Mouse (Mus musculus) monocyte, adult 5-6 weeks (primary cell): ENCODE data around the gene Uspl1. TPM values are rescaled to one million over a fixed set of nuclear protein-coding genes. Genes with fewer than 3 reads are reported as not detected.
A peak's percentile ranks its signal among the peaks of the same experiment; 100 is the strongest.
"Not testable (repeated sequence)": the region's sequence is repeated elsewhere in the genome, so short reads cannot be mapped to it uniquely, and the experiment has no call there.

ENCODE experiments used
- ATAC-seq: fragments of 153-309, 156-312 bp; replicated peaks from 2 replicates; pipeline ENCODE4 v1.8.0; 2017; ENCODE audit warnings: mild to moderate bottlenecking; ENCODE audit not compliant: low TSS enrichment, insufficient number of reproducible peaks, severe bottlenecking, poor library complexity, low FRiP score
- total RNA-seq: library from RNA; stranded (forward); fragments of 200-1000, 200-491, 200-594 nt; gene quantifications from 3 replicates; pipeline ENCODE4 v1.2.3, GENCODE M21; 2017

Gene Uspl1
- total RNA-seq, result 55.5 to 70.2 TPM (median 59.1 TPM) in 3 replicates

DNA sequence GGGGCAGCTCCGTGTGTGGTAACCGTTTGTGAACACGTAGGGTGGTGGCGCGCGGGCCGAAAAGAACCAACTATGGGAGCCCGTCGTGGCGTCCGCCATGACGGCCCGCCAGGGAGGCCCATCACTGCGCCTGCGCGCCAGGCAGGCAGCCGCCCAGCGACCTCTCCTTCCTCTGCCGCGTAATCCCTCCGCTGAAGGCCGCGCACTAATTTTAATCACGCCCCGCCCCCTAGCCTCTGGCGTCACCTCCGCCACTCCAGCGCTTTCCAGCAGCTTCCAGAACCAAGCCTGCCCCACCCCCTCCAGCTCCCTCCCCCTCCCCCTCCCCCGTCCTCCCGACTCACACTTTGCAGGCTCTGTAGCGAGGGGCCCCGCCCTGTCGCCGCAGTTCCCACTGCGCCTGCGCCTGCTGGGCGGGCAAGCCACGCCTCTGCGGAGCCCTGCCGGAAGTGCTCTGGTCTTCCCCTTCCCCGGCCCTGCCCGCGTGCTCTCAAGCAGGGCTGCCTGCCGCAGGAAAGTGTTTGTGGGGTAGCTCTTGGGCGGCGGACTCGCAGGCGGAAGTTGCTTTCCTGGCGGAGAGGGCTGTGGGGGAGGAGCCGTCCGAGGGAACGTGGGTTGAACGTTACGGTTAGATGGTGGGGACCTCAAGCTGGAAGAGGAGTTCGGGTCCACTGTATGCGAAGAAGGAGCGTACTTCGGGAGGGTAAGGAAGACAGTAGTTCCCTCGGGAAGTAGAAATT, at the start of gene Uspl1, which contains the start of gene Hmgb1:
TSS of gene Uspl1 (plus strand) at position 247 of the 740 bp plus-strand sequence.
TSS of gene Hmgb1 (minus strand) at position 386 of the 740 bp plus-strand sequence.
- peak; percentile 88 for ATAC-seq

DNA sequence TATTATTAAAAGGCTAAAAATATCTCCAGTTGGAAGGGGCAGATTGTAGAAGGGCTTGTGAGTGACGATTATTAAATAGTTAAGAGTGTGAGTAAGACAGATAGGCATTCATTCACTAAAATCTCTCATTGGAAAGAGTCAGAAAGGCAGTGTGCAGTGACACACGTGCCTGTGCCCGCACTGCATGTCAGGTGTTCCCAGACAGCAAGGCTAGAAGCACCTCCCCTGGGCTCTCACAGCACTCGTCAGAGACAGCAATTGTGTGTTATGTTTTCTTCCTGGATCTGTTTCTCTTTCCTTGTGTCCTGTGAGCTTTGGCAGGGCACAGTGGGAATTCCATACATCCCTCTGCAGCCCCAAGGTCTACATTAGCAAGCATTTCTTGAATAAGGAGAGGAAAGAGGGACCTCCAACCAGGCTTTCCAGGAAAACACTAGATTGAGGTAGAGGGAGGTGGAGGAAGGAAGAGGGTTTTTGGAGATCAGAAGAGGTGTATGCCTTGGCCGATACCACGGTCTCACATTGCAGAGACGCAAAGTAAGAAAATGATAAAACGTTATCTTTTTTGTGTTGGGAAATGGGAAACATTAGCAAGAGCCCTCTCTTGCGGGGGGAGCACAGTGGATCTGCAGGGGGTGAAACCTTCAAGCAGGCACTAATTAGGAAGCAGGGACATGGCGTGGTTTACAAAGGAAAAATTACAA, 49.2 kb upstream of the Uspl1 start:
- no peak for ATAC-seq

- ATAC-seq, result no peak
These were observed 48.4 kb upstream of the Uspl1 start for GRCm38 (mm10) chr5:149135455-149136354.

GRCm38 (mm10) chr5:149136933-149137365, 47.2 kb upstream of the Uspl1 start:
- no peak for ATAC-seq

- ATAC-seq, result no peak
These were observed 46.7 kb upstream of the Uspl1 start for GRCm38 (mm10) chr5:149137447-149137846.

- ATAC-seq, result not testable (repeated sequence)
These were observed 46.1 kb upstream of the Uspl1 start for GRCm38 (mm10) chr5:149138087-149138486.

DNA sequence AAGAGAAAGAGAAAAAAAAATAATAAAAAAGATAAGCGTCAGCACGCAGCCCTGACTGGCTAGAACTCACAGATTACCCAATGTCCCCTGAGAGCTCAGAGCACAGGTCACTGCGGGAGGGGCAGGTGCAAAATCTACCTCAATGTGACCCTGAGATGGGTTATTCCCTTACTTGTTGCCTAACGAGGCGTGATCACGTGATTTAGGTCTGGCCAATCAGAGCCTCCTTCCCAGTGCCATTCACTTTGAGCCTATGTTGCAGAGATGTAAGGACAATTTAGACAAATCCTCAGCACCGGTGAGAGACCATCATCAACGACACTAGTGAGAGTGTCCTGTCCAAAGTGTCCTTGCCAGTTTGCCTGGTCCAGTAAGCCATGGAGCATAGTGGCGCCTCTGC, 43.8 kb upstream of the Uspl1 start:
- ATAC-seq, result no peak

GRCm38 (mm10) chr5:149141155-149141554, 43.0 kb upstream of the Uspl1 start:
- ATAC-seq, result not testable (repeated sequence)

GRCm38 (mm10) chr5:149143766-149144375, 40.3 kb upstream of the Uspl1 start:
- no peak for ATAC-seq

- no peak for ATAC-seq
These were observed 37.5 kb upstream of the Uspl1 start for GRCm38 (mm10) chr5:149146691-149147090.

- no peak for ATAC-seq
These were observed 36.7 kb upstream of the Uspl1 start for GRCm38 (mm10) chr5:149147386-149148000.

DNA sequence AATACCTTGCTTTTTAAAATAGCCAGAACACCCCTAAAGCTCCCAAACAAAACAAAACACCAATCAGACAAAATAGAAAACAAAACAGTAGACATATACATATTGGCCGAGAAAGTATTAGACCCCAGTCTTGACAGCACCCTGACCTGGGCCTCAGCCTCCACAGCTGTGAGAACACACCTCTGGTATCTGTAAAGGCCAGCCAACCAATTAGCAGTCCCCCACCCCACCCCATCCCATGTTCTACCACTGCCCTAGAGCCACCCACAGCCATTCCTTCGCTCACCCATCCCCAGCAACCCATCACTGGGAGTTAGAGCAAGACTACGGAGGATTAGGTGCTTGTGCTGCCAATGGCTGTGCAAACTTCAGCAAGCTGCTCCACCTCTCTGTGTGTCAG, 33.3 kb upstream of the Uspl1 start:
- no peak for ATAC-seq

GRCm38 (mm10) chr5:149152063-149152773, 31.9 kb upstream of the Uspl1 start:
- ATAC-seq, result no peak

GRCm38 (mm10) chr5:149152774-149153155, 31.4 kb upstream of the Uspl1 start:
- no peak for ATAC-seq

DNA sequence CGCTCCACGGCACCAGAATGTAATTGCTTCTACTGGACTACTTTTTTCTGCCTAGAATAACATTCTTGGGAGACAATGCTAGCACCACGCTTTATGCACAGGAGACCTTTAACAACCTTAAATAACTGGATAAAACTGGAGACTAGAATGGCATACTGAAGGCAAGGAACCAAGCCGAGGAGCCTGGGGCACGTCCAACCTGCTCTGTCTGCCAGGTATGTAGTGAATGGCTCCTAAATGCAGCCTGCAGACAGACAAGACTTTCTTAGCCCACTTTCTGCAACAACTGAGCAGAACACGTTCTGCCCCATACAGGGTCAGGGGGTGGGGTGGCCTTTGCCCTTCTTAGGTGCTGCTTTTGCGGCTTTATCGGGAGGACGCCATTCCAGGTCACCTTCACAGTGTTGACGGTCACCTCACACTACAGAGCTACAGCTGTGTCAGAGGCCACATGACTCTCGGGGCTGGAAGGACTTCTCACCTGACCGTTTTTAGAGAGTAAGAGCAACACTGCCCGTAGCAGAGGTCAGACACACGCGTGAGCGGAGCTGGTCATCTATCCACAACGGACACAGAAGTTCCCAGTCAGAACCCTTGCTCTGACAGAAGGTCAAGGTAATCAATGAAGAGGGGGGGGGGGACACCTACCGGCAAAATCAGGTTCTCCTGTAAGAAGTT, 27.1 kb upstream of the Uspl1 start:
- ATAC-seq, result no peak

GRCm38 (mm10) chr5:149159021-149159420, 25.1 kb upstream of the Uspl1 start:
- ATAC-seq, result no peak

- ATAC-seq, result no peak
These were observed 23.7 kb upstream of the Uspl1 start for GRCm38 (mm10) chr5:149160469-149160868.
